Mouse (Mus musculus): ENCODE measurements around the gene Mitf. TPM values are rescaled to one million over a fixed set of nuclear protein-coding genes. Genes with fewer than 3 reads are reported as not detected.

Gene Mitf
- polyA plus RNA-seq, 1 experiment from 2014 or later: 3.0 TPM

DNA sequence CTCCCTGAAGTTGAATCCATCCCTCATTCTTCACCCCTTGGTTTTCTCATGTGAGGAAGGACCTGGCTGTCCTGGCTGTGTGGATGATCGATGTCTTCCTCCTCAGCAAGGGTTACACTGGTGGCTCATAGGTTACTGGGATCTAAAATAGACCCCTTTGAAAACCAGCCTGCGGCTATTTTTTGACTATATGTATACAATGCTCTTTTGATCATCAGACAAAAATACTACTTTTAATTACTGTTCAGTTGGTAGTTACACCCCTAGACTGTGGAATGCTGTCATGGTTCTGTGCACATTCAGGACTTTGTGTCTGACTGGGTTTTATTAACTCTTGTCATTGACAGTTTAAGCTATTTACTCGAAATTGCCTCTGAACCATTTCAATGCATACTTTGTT lies 157.9 kb downstream of the Mitf start:
- DNase-seq (ENCODE audit: low spot score) (no peak), ATAC-seq (ENCODE audit: low read depth) (no peak)
- H3K4me3 ChIP-seq (ENCODE audit: low read depth, low read length): no peak overlapping the region
- no peaks in the 10 kb centered on the region for H3K36me3 ChIP-seq (ENCODE audit: control insufficient read depth, insufficient read depth, low read length)
- H3K4me2 ChIP-seq (ENCODE audit: low read depth, low read length): no peak overlapping the region
- 63% methylated on average over 3 of the region's 3 CpGs for WGBS
- no peaks in the 10 kb centered on the region for H3K27me3 ChIP-seq (replicated peaks; ENCODE audit: control insufficient read depth, insufficient read depth, low read length)
- no peak overlapping the region for H3K27ac ChIP-seq (replicated peaks; ENCODE audit: low read depth, low read length)
- no peak overlapping the region for H3K9ac ChIP-seq (ENCODE audit: low read depth, low read length)
- no peaks in the 10 kb centered on the region for H3K4me1 ChIP-seq (ENCODE audit: control insufficient read depth, insufficient read depth, low read length)
- no peaks in the 10 kb centered on the region for H3K9me3 ChIP-seq (ENCODE audit: control insufficient read depth, low read length)

DNA sequence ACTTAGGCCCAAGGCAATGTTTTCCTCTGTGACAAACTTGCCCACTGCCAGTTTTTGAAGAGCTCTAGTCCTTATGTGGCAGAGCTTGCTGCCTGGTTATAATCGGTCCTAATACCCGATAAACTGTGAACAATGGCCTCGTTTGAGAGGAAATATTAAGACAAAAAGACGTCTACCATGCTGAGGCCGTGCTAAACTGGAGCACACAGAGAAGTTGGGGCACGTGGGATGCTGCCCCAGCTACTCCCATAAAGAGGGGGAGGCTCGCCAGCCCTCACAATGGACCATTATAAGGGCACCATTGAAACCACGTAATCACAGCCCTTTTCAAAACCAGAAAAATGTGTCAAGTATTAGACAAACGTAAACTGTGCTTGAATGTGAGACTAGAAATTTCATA lies 174.8 kb downstream of the Mitf start:
- WGBS: 50% methylated on average over 9 of the region's 9 CpGs
- Histone ChIP-seq H3K9me3 (ENCODE audit: control insufficient read depth, low read length) (no peaks in the 10 kb centered on the region), H3K9ac (ENCODE audit: low read depth, low read length) (no peak overlapping the region), H3K27ac (replicated peaks; ENCODE audit: low read depth, low read length) (no peak overlapping the region), H3K4me2 (ENCODE audit: low read depth, low read length) (no peak overlapping the region), H3K36me3 (ENCODE audit: control insufficient read depth, insufficient read depth, low read length) (no peaks in the 10 kb centered on the region), H3K27me3 (replicated peaks; ENCODE audit: control insufficient read depth, insufficient read depth, low read length) (no peaks in the 10 kb centered on the region), H3K4me1 (ENCODE audit: control insufficient read depth, insufficient read depth, low read length) (no peaks in the 10 kb centered on the region), H3K4me3 (ENCODE audit: low read depth, low read length) (no peak overlapping the region)
- DNase-seq (ENCODE audit: low spot score): peak; percentile 15
- no peak for ATAC-seq (ENCODE audit: low read depth)

DNA sequence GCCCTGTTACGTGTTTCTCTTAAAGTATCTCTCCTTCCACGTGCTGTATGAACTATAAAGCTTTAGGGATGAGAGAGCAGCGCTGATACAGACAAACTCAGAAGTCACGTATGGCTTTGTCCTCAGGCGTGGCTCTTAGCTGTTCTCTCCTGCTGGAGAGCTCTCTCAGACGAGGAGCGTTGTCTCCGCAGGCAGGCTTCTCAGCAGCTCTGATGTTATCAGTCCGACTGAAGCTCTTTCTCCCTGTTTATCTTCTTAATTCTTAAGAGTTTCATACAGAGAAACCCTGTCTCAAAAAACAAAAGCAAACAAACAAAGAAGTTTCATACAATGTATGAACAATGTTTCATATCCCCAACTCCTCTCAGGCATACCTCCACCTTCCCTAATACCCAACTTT lies 178.8 kb downstream of the Mitf start:
- Histone ChIP-seq H3K9me3 (ENCODE audit: control insufficient read depth, low read length) (no peaks in the 10 kb centered on the region), H3K27me3 (replicated peaks; ENCODE audit: control insufficient read depth, insufficient read depth, low read length) (no peaks in the 10 kb centered on the region), H3K4me3 (ENCODE audit: low read depth, low read length) (no peak overlapping the region), H3K4me1 (ENCODE audit: control insufficient read depth, insufficient read depth, low read length) (no peaks in the 10 kb centered on the region), H3K27ac (replicated peaks; ENCODE audit: low read depth, low read length) (no peak overlapping the region), H3K4me2 (ENCODE audit: low read depth, low read length) (no peak overlapping the region), H3K36me3 (ENCODE audit: control insufficient read depth, insufficient read depth, low read length) (no peaks in the 10 kb centered on the region), H3K9ac (ENCODE audit: low read depth, low read length) (no peak overlapping the region)
- WGBS: 50% methylated on average over 9 of the region's 9 CpGs
- no peak for DNase-seq (ENCODE audit: low spot score)
- ATAC-seq (ENCODE audit: low read depth): no peak

DNA sequence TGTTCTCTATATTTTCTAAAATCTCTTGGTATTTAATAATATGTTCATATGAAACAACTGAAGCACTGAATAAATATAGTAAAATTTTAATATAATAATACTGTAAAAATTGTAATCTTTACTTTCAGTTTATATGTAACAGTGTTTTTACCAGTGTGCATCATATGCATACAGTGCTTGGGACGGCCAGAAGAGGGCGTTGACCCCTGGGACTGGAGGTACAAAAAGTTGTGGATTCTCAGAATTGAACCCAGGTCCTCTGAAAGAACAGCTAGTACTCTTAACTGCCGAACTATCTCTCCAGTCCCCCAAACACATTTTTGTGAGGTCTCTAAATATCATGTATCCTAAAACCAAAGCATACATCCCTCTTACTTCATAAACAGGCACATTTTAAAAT lies 179.6 kb downstream of the Mitf start:
- Histone ChIP-seq H3K27ac (replicated peaks; ENCODE audit: low read depth, low read length) (no peak overlapping the region), H3K4me1 (ENCODE audit: control insufficient read depth, insufficient read depth, low read length) (no peaks in the 10 kb centered on the region), H3K9ac (ENCODE audit: low read depth, low read length) (no peak overlapping the region), H3K36me3 (ENCODE audit: control insufficient read depth, insufficient read depth, low read length) (no peaks in the 10 kb centered on the region), H3K27me3 (replicated peaks; ENCODE audit: control insufficient read depth, insufficient read depth, low read length) (no peaks in the 10 kb centered on the region), H3K4me3 (ENCODE audit: low read depth, low read length) (no peak overlapping the region), H3K4me2 (ENCODE audit: low read depth, low read length) (no peak overlapping the region), H3K9me3 (ENCODE audit: control insufficient read depth, low read length) (no peaks in the 10 kb centered on the region)
- ATAC-seq (ENCODE audit: low read depth) (no peak), DNase-seq (ENCODE audit: low spot score) (no peak)
- 72% methylated on average over 3 of the region's 3 CpGs for WGBS

DNA sequence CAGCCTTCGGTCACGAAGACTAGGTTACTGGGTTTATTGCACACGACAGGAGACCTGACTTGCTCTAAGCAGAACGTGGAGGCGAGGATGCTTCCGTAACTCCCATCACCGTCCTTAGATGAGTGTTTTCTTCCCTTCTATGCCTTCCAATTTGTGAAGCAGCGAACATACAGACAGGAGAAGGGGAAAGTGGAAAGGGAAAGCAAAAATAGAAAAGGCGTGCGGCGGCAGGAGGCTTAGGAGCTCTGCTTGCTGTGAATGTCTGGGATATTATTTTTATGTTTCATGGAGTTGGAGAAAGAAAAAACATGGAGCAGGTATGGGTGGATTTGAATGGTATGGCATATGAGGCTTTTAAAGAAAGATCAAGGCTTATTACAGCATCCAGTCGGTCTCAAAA lies 186.7 kb downstream of the Mitf start:
- Histone ChIP-seq H3K4me3 (ENCODE audit: low read depth, low read length) (no peak overlapping the region), H3K27me3 (replicated peaks; ENCODE audit: control insufficient read depth, insufficient read depth, low read length) (no peaks in the 10 kb centered on the region), H3K27ac (replicated peaks; ENCODE audit: low read depth, low read length) (no peak overlapping the region), H3K36me3 (ENCODE audit: control insufficient read depth, insufficient read depth, low read length) (no peaks in the 10 kb centered on the region), H3K9ac (ENCODE audit: low read depth, low read length) (no peak overlapping the region), H3K9me3 (ENCODE audit: control insufficient read depth, low read length) (no peaks in the 10 kb centered on the region), H3K4me2 (ENCODE audit: low read depth, low read length) (no peak overlapping the region), H3K4me1 (ENCODE audit: control insufficient read depth, insufficient read depth, low read length) (no peaks in the 10 kb centered on the region)
- no peak for ATAC-seq (ENCODE audit: low read depth)
- WGBS: 91% methylated on average over 12 of the region's 12 CpGs
- DNase-seq (ENCODE audit: low spot score): no peak

DNA sequence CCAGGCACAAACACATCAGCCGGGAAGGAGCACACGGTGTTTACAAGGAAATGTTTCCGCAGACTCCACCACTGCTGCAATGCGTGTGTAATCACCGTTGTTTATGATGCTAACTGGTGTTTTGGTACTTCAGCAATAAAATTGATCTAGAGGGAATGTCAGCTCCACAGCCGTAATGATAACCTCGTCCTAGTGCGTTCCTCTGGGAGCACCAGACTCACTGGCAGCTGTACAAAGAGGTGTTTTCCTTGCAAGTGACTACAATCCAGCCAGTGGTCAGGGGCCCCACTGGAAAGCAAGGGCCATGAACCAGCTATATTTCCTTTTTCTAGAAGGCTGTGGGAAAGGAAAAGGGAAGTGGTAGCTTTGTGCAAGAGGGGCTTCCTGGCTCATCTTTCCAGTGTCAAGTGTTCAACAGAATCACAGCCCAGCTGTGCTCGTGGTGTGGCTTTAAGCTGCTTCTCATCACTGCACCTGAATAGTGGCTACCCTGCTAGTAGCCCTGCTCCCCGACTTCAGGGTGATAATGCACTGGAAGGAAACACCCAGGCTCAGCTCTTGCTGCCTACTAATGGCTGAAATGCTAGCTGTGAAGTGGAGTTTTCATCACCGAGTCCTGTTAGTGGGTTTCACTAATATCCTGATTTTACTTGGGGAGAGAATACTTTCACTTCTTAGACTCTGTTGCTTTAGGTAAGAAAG lies 188.9 kb downstream of the Mitf start:
- no peak for DNase-seq (ENCODE audit: low spot score)
- 67% methylated on average over 11 of the region's 11 CpGs for WGBS

DNA sequence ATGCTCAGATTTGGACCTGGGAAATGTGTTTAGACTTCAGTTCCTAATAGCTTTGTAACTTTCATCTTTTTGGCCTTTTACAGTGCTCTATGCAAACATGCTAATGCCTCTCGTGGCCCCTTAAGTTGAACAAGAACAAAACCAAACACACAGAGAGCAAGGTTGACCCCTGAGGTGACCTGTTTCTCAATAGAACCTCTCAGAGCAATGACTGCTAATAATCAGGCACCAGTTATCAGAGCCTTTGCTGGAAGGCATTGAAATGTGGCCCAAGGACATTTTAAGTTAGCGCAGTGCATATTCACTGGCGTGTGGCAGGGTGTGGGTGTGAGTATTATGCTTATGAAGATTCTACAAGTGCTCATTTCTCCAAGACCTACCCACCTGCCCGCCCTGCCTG lies 194.7 kb downstream of the Mitf start:
- H3K27ac ChIP-seq (replicated peaks; ENCODE audit: low read depth, low read length): no peak overlapping the region
- no peak for ATAC-seq (ENCODE audit: low read depth)
- no peak overlapping the region for H3K9ac ChIP-seq (ENCODE audit: low read depth, low read length)
- no peaks in the 10 kb centered on the region for H3K9me3 ChIP-seq (ENCODE audit: control insufficient read depth, low read length)
- H3K4me3 ChIP-seq (ENCODE audit: low read depth, low read length): no peak overlapping the region
- no peaks in the 10 kb centered on the region for H3K27me3 ChIP-seq (replicated peaks; ENCODE audit: control insufficient read depth, insufficient read depth, low read length)
- H3K36me3 ChIP-seq (ENCODE audit: control insufficient read depth, insufficient read depth, low read length): no peaks in the 10 kb centered on the region
- H3K4me2 ChIP-seq (ENCODE audit: low read depth, low read length): no peak overlapping the region
- no peak for DNase-seq (ENCODE audit: low spot score)
- 62% methylated on average over 4 of the region's 4 CpGs for WGBS
- H3K4me1 ChIP-seq (ENCODE audit: control insufficient read depth, insufficient read depth, low read length): no peaks in the 10 kb centered on the region

More for the DNA sequence above, 188.9 kb downstream of the Mitf start:
- no peak for ATAC-seq (ENCODE audit: low read depth)
- H3K27ac ChIP-seq (replicated peaks; ENCODE audit: low read depth, low read length): no peak overlapping the region
- H3K27me3 ChIP-seq (replicated peaks; ENCODE audit: control insufficient read depth, insufficient read depth, low read length): no peaks in the 10 kb centered on the region
- no peak overlapping the region for H3K4me2 ChIP-seq (ENCODE audit: low read depth, low read length)
- H3K36me3 ChIP-seq (ENCODE audit: control insufficient read depth, insufficient read depth, low read length): no peaks in the 10 kb centered on the region
- H3K9me3 ChIP-seq (ENCODE audit: control insufficient read depth, low read length): no peaks in the 10 kb centered on the region
- no peak overlapping the region for H3K4me3 ChIP-seq (ENCODE audit: low read depth, low read length)
- H3K4me1 ChIP-seq (ENCODE audit: control insufficient read depth, insufficient read depth, low read length): no peaks in the 10 kb centered on the region
- no peak overlapping the region for H3K9ac ChIP-seq (ENCODE audit: low read depth, low read length)

DNA sequence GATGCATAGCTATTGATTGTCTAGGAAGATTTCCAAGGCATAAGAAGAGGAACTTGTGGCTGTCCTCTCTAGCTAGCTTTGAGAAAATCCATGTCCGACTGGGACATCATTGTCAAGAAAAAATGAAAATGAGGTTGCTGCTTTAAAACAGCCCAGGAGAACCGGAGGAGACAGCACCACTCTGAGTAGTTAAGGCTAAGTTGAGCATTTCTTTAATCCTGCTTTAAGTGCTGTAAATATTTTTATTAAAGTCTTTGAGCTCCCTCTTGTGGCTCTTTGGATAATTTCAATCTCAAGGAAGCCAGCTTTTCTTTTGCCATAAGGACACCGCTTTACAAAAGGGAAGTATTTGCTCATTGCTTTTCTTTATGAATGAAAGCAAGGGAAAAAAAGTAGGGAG lies 196.3 kb downstream of the Mitf start:
- no peaks in the 10 kb centered on the region for H3K4me1 ChIP-seq (ENCODE audit: control insufficient read depth, insufficient read depth, low read length)
- H3K27ac ChIP-seq (replicated peaks; ENCODE audit: low read depth, low read length): no peak overlapping the region
- DNase-seq (ENCODE audit: low spot score) (peak; percentile 79), ATAC-seq (ENCODE audit: low read depth) (peak; percentile 30; the same call in 1 of the 2 replicates)
- H3K36me3 ChIP-seq (ENCODE audit: control insufficient read depth, insufficient read depth, low read length): no peaks in the 10 kb centered on the region
- H3K9me3 ChIP-seq (ENCODE audit: control insufficient read depth, low read length): no peaks in the 10 kb centered on the region
- H3K4me3 ChIP-seq (ENCODE audit: low read depth, low read length): no peak overlapping the region
- H3K9ac ChIP-seq (ENCODE audit: low read depth, low read length): no peak overlapping the region
- WGBS: 12% methylated on average over 3 of the region's 3 CpGs
- H3K4me2 ChIP-seq (ENCODE audit: low read depth, low read length): no peak overlapping the region
- no peaks in the 10 kb centered on the region for H3K27me3 ChIP-seq (replicated peaks; ENCODE audit: control insufficient read depth, insufficient read depth, low read length)

DNA sequence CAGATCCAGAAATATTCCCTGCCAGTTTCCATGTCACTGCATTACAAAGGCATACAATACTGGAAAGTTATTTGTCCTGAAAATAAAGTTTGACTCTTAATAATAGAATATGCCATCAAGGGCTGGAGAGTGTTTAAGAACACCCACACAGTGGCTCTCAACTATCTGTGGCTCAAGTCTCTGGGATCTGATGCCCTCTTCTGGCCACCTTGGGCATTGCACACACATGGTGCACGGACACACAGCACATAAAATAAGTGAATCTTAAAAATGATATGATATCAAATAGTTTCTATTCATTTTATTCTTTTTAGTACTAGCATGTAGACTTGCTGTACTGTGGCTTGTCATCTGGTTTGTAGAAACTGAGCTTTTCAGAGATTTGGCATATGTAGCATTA lies 198.7 kb downstream of the Mitf start:
- no peak overlapping the region for H3K4me3 ChIP-seq (ENCODE audit: low read depth, low read length)
- no peak overlapping the region for H3K4me2 ChIP-seq (ENCODE audit: low read depth, low read length)
- ATAC-seq (ENCODE audit: low read depth): no peak
- no peak for DNase-seq (ENCODE audit: low spot score)
- H3K9me3 ChIP-seq (ENCODE audit: control insufficient read depth, low read length): no peaks in the 10 kb centered on the region
- H3K4me1 ChIP-seq (ENCODE audit: control insufficient read depth, insufficient read depth, low read length): no peaks in the 10 kb centered on the region
- H3K27ac ChIP-seq (replicated peaks; ENCODE audit: low read depth, low read length): no peak overlapping the region
- no peaks in the 10 kb centered on the region for H3K36me3 ChIP-seq (ENCODE audit: control insufficient read depth, insufficient read depth, low read length)
- WGBS: 80% methylated on average over 1 of the region's 1 CpGs
- no peaks in the 10 kb centered on the region for H3K27me3 ChIP-seq (replicated peaks; ENCODE audit: control insufficient read depth, insufficient read depth, low read length)
- H3K9ac ChIP-seq (ENCODE audit: low read depth, low read length): no peak overlapping the region
